Mouse (Mus musculus) fibroblast of lung, adult 2 months (primary cell): ENCODE results near the gene Rpl12.

Experiments used
- DNase-seq: peaks from one replicate; pipeline ENCODE4 v3.0.0-alpha.2; 2011; ENCODE audit warnings: low read depth

The Rpl12 gene

DNA sequence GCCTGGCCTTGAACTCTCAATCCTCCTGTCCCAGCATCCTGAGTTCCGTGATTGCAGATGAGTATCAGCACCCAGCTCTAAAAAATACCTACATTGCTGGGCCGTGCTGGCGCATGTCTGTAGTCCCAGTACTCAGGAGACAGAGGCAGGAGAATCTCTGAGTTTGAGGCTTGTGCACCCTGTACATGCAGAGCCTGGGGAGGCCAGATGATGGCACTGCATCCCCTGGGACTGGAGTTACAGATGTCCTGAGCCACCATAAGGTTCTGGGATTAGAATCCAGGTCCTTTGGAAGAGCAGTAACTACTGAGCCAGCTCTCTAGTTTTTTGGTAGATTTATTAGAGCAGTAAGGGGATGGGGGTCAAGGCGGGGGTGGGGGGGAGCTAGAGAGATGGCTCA is 20.9 kb upstream of the Rpl12 start:
- no peak for DNase-seq

DNA sequence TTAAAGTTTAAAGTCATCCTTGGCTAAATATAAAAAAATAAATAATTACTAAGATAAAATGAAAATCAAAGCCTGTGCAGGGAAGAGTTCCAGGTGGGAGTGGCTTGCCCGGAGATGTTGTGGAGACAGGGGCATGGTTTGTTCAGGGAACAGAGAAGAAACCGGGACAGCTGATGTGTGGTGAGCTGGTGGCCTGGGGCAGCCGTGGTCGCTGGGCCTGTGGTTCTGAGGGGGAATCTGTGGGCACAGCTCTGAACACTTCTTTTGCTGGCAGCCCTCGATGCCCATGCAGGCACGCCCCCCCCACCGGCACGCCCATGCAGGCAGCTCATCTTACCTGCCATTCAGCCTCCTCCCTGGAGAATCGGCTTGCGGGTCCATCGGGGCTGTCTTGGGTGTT is 13.9 kb upstream of the Rpl12 start:
- no peak for DNase-seq

DNA sequence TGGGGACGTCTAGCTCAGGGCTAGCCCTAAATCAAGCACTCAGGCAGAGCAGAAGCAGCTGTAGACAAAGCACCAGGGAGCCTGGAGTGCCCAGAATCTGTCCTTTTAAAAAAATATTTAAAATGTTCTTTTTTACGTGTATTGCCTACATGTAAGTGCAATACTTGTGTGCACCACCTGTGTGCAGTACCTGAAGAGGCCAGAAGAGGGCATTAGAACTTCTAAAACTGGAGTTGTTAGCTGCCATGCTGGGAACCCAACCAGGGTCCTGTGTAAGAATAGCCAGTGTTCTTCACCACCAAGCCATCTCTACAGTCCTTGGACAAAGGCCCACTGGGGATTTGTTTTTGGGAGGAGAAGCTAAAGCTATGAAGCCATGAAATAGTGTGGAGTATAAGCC is 6.8 kb upstream of the Rpl12 start:
- no peak for DNase-seq

DNA sequence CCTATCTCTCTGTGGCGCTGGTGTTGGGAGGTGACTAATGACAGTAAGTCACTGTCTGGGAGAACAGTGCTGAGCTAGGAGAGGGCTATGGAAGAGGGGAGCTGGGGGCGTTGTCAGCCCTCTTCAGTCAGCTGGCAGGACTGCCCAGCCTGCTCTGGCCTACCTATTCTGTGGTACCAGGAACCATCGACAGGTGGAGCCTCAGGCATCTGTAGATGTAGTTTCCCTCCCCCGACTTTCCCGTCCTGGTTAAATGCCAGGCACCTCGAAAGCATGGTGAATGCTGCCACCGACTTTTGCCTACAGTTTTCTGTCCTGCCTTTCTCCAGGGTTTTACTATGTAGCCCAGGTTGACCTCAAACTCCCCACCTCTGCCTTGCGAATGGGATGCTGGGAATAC is 4.0 kb upstream of the Rpl12 start:
- no peak for DNase-seq

DNA sequence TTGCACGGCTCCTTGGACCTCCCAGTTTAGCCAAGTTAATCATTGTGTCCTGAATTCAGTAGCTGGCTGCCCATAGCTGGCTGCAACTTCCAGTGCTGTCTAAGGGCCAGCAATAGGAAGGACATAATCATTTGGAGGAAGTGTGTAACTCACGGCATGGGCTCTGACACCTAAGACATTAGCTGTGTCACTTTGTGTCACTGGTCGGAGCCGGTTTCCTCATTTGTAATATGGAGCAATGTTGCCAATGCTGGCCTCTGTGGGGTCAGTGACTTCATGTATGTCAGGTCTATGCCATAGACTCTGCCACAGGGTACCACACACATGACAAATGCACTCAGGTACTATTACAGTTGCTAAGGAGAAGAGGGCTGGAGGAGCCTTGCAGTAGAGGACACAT is 1.1 kb upstream of the Rpl12 start:
- no peak for DNase-seq

DNA sequence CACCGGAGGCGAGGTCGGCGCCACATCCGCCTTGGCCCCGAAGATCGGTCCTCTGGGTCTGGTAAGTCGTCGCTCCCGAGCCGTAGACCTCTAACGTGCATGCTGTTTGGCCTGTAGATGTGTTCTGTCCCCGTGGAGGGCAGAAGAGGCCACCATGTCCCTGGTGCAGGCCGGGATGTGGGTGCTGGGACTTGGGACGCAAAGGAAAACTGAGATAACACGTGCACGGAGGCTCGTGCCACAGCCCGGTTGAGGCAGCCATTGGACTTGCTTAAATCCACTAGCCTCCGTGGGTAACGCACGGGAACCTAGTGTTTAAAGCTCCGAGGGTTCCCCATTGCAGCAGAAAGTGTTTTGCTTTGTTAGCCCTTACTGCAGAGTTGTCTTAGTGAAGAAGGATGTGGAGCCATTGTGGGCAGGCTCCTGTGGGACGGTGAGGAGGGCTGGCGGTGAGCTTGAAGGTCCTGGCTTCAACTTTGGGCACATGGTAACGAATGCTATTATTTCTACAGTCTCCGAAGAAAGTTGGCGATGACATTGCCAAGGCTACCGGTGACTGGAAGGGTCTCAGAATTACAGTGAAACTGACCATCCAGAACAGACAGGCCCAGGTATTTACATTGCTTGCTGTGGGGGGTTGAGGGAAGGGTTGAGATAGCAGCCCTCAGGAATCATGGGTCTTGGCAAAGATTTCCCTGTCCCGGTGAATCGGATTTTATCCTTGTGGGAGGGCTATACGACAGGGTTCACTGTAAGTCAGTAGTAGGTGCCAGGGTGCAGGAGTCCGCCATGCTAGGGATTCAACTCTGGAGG is 909 bp downstream of the Rpl12 start:
- DNase-seq: no peak

DNA sequence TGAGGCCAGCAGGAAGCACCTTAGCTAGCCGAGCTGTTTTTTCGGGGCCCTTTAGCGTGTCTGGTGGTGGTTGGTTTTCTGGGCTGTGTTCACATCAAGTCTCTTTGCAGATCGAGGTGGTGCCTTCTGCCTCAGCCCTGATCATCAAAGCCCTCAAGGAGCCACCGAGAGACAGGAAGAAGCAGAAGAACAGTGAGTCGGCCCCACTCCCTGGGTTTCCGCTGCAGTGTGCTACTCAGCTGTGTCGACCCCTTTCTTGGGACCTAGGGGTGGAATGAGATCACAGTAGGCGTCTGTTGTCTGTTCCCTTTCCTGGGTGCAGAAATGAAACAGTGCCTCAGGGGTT is 1.5 kb downstream of the Rpl12 start:
- DNase-seq: no peak

DNA sequence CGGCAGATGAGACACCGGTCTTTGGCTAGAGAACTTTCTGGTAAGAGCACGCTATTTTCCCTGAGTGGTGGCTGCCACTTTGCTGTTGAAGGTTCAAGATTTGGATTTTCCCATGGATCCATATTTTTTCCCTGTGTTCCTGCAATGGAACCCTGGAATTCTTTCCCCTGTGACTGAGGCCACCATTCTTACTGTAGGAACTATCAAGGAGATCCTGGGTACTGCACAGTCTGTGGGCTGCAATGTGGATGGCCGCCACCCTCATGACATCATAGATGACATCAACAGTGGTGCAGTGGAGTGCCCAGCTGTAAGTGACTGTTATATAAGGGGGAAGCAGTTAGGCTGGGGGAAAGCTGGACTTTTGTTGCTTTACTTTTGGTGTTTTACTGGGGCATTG is 2.2 kb downstream of the Rpl12 start:
- DNase-seq: no peak

DNA sequence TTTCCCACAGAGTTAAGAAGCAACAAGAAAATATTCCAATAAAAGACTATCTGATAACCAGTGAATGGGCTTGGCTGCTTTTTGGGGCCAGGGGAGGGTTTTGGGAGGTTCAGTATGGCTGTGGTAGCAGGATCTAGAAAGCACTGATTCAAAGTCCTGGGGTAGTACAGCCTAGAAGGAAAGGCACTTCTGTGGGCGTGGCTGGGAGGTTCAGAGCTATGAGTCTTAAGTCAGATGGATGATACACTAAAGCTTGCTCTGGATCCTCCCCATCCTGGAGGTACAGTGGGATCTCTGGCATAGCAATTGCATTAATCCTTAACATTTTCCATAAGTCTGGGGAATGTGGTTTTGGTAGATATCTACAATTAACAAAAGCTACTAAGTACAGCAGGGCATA is 2.6 kb downstream of the Rpl12 start:
- no peak for DNase-seq

DNA sequence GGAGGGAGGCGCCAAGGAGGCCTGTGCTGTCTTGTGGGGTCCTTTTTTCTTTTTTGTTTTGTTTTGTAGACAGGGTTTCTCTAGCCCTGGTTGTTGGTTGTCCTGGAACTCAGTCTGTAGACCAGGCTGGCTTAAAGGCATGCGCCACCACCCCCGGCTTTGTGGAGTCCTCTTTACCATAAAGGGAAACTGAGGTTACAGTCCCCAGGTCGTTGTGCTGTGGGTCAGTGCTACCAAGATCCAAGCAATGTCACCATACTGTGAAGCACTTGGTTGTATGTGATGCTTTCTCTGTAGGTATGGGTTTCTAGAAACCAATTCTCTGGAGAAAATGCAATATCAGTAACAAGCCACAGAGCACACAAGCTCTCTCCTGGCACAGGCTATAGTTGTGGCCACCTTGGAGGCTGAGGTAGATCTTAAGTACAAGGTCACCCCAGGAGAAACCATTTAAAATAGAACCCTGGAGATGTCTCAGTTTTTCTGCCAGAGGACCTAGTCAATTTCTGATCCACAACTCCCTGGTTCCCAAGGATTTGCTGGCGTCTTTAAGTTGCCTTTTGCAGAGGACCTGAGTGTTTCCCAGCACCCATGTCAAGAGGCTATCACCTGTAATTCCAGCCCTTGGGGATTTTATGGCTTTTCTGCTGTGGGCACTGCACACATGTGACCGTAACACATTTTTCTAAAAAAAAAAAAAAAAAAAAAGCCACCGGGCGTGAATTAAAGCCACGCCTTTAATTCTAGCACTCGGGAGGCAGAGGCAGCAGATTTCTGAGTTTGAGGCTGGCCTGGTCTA is 3.5 kb downstream of the Rpl12 start:
- no peak for DNase-seq

DNA sequence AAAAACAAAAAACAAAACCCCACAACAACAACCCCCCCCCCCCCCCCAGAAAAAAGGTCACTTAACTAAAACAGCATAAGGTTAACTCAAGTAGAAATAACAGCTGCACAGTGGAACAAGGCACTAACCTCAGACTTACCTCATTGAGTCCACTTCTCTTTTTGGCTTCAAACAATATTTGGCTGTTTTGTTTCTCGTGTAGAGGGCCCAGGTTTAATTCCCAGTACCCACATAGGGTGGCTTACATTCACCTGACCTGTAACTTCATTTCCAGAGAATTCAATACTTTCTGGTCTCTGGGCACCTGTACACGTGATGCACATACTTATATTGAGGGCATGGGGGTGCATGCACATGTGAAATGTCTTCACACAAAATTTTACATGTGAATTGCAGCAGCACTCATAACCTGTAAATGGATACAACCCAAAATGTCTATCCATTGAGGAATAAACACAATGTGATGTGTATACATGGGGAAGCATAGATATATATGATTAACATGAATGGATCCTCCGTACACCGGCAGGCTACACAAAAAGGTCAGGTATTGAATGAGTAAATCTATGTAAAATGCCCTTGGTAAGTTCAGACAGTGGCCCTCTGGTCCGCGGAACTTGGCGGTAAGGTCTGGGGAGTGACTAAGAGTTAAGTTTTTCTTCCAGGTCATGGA is 4.3 kb downstream of the Rpl12 start:
- DNase-seq: no peak

DNA sequence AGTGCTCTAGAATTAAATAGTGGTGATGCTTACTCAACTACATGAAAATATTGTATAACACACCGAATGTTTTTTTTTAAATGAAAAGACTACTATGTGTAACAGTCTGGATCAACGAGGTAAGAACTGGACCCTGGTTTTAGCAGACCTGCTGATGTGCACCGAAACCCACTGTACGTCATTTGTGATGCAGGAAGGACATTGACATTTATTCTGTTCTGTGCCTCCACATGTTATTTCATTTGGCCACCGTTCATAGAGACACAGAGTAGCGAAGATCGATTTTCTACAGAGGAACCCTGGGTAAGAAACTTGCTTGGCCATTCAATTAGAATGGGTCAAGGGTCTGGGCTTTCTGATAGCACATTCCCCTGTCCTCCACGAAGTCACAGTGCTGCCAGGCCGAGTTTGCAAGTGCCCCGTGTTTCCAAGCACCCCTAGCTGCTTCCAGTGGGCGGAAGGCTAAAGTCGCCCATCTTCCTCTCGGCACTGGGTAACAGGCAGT is 4.9 kb downstream of the Rpl12 start:
- no peak for DNase-seq

DNA sequence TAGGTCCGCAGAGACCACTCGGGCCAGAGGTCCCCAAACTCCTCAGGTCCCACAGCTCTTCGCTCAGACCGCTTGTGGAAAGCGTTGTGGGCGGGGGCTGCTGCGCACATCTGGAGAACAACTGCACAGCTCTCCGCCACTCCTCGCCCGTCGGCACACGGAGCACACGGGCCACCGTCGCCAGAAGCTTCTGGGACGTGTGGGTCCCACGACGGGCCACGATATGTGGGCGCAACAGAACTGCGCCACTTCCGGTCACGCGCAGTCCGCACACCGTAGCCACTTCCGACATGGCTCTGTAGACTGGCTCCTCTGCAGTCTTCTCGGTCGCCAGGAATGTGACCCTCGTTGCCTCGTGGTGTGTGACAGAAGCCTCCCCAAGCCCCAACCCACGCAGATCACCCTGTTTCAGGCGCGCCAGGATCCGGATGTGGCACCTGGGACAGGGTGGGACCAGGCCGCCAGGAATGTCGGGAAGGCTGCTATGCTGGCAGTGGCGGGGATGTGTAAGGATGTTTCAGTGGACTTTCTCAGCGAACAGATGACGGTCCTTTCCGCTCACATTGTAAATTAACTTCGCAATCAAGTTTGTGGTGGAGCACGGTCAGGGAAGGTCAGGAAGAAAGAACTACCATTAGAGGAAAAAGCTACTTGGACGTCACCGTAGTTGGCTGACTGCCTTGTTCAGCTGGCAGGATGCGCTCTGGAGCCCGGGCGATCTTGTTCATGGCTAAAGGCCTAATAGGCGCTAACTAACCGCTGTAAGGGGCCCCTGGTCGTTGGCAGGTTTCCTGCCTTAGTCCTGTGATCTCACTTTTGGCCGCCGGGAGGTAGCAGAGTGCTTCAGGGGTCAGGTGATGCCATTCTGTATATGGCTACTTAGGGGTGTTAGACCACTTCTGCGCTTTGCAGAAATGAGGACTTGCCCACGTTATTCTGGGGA is 5.6 kb downstream of the Rpl12 start:
- peak; percentile 73 for DNase-seq

DNA sequence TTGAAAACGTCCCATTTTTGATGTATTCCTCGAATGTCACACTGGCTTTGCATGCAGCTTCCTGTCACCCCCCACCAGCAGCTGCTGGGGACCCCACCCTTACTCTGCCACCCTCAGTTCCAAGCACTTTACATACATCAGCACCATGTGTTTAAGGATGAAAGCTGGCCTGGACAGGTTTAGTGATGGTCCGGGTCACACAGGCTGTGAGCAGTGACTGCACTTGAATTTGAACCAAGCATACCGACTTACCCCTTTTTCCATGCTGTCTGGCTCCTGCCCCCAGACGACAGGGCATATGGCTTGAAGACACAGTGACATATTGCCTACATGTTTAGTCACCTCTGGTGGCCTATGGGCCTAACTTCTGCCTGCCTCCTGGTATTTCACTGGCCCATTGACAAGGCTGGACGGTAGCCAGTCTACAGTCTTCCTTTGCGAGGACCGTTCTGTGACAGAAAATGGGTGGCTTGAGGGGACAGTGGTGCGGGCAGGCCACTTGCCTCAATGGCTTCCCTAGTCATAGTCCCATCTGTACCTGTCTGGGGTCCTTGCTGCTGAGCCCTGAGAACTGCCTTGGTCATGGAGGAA is 6.8 kb downstream of the Rpl12 start:
- no peak for DNase-seq

DNA sequence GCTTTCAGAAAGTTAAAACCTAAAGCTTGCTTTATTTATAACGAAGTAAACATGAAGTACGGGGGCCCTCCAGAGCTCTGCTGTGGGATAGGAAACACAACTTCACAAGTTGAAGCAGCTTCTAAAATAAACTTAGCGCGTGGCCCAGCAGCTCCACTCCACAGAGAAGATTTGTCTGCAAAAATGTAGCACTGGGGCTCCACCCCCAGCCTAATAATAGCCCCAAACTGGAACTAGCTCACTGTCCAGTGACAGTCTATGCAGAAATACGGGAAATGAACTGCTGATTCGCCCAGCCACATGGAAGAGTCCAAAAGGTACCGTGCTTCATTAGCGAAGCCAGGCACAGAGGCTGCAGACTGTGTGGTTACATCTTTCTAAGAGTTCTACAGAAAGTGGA is 8.0 kb downstream of the Rpl12 start:
- no peak for DNase-seq

DNA sequence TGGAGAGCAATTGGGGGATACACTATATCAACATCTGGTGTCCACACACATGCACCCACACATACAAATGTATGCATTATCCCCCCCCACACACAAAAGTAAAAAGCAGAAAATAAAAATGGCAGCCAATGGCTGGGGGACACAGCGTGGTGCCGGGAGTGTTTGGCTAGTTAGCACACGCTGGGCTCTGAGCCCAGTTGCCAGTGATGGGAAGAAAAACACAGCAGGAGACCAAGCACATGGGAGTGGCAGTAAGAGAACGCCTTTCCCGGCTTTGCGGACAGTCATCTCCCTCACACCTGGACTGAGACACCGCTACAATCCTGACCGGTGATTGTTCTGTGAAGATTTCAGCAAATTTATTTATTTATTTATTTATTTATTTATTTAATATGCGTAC is 9.9 kb downstream of the Rpl12 start:
- DNase-seq: no peak

DNA sequence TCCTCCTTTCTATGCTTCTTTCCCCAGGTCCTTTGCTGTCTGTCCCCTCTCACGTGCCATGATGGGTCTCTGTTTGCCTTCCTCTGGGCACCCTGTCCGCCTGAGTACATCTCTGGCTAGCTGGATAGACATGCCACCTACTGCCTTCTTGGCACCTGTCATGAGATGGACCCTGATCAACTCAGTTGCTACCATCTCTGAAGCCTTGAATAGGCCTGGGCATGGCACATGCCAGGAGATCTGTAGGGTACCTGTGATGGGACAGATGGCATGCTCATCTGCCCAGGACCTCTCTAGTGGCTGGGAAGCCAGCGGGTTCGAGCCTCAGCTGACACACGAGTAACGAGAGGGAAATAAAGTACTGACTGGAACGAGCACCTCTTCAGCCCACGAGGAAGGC is 12.9 kb downstream of the Rpl12 start:
- no peak for DNase-seq

DNA sequence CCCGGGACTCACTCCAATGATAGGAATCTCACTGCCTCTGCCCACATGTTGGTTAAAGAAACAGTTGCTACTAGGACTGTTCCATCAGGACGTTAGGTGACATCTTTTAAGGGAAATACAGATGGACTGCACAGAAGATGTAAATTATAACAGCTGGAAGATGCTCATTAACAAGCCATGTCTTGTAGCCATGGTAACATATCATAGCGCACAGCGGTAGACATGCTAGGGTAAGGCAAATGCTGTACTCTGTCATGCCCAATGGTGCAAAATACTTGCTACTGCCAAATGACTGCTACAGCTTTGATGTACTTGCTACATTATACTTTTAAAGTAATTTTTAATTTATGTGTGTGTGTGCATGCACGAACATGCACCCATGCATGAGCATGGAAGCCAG is 15.8 kb downstream of the Rpl12 start:
- no peak for DNase-seq

DNA sequence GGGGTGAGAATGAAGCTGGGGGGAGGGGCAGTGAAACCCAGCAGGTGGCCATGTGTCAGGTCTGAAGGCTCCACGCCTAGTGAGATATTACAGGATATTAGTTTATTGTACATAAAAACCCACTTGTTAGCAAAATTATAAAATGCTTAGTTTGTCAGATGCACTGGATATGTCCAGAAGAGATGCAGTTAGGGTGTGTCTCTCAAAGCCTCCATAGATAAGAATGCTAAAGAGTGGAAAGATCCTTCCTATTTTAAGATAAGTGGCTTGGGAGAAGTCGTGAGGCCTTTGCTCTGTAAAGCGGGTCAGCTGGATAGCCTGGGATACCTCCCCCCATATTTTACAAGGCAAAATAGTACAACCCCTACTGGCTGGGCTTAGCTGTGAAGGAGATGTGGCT is 17.3 kb downstream of the Rpl12 start:
- DNase-seq: no peak

DNA sequence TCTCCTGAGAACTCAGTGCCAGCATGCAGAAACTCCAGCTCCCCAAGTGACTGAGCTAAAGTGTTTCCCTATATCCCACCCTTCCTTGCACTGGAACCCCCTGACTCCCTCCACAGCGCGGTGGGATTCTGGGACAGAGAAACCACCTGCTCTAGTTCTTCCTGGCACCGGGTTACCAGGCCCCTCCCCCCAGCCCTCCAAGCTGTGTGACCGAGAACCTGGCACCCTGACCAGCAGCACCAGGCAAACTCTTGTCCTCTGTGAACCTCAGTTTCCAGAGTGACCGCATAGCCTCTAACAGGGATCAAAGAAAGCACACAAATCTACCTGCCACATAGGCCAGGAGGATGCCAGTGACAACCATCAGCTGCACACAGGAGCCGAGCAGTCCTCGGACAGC is 18.3 kb downstream of the Rpl12 start:
- DNase-seq: no peak

DNA sequence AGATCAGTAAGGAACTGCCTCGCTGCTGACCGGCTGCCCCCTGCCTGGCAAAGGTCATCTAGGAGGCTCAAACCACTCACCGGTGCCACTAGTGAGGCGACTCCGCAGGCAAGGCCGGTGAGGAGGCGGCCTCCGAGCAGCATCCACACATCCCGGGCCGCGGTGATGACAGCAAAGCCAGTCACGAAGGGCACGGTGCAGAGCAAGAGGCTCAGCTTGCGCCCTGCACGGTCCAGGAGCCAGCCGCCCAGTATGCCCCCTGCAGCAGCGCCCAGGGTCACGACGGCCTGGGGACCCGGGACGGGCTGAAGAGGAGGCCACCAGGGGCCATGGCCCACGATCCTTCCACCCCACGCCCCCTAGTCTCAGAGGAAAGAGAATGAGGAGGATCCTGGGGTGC is 19.9 kb downstream of the Rpl12 start:
- no peak for DNase-seq
